Mouse (Mus musculus) mature B cell (primary cell): ENCODE results near the gene Zfp263.

Source experiments
- in situ Hi-C: fragments of 300-500 bp; cut with MboI; formaldehyde crosslinking; loops from 2 replicates; pipeline ENCODE4 v1.14.3; 2019

Gene Zfp263

GRCm38 (mm10) chr16:3743503-3744185 is at the start of gene Zfp263:
Gene Zfp263, plus strand, starts transcription at chr16:3744093.
- in situ Hi-C loops = no loop called here

- in situ Hi-C loops = no loop called here
Observed at GRCm38 (mm10) chr16:3699281-3699680, 44.6 kb upstream of the Zfp263 start.

- in situ Hi-C loops = no loop called here
Observed at GRCm38 (mm10) chr16:3700893-3701292, 43.0 kb upstream of the Zfp263 start.

GRCm38 (mm10) chr16:3706680-3707079 is 37.2 kb upstream of the Zfp263 start:
- in situ Hi-C loops = no loop called here

- in situ Hi-C loops = no loop called here
Observed at GRCm38 (mm10) chr16:3714731-3715130, 29.2 kb upstream of the Zfp263 start.

- in situ Hi-C loops = no loop called here
Observed at GRCm38 (mm10) chr16:3717980-3718379, 25.9 kb upstream of the Zfp263 start, which contains the start of gene Mefv. Gene Mefv, minus strand, starts transcription at chr16:3718097.

- in situ Hi-C loops = no loop called here
Observed at GRCm38 (mm10) chr16:3723231-3723630, 20.7 kb upstream of the Zfp263 start.

- in situ Hi-C loops = no loop called here
Observed at GRCm38 (mm10) chr16:3727980-3728720, 15.7 kb upstream of the Zfp263 start.

- in situ Hi-C loops = no loop called here
Observed at GRCm38 (mm10) chr16:3732612-3733011, 11.3 kb upstream of the Zfp263 start.

- in situ Hi-C loops = no loop called here
Observed at GRCm38 (mm10) chr16:3733198-3733732, 10.6 kb upstream of the Zfp263 start.

- in situ Hi-C loops = no loop called here
Observed at GRCm38 (mm10) chr16:3742466-3742865, 1.4 kb upstream of the Zfp263 start.

- in situ Hi-C loops = no loop called here
Observed at GRCm38 (mm10) chr16:3744186-3744700, 350 bp downstream of the Zfp263 start.

GRCm38 (mm10) chr16:3745656-3746055 is 1.8 kb downstream of the Zfp263 start:
- in situ Hi-C loops = no loop called here

- in situ Hi-C loops = no loop called here
Observed at GRCm38 (mm10) chr16:3748976-3749375, 5.1 kb downstream of the Zfp263 start.

GRCm38 (mm10) chr16:3771603-3772002 is 27.7 kb downstream of the Zfp263 start:
- in situ Hi-C loops = no loop called here

- in situ Hi-C loops = no loop called here
Observed at GRCm38 (mm10) chr16:3776365-3776764, 32.5 kb downstream of the Zfp263 start.

GRCm38 (mm10) chr16:3777986-3778385 is 34.1 kb downstream of the Zfp263 start:
- in situ Hi-C loops = no loop called here

- in situ Hi-C loops = no loop called here
Observed at GRCm38 (mm10) chr16:3781237-3781636, 37.3 kb downstream of the Zfp263 start.

- in situ Hi-C loops = no loop called here
Observed at GRCm38 (mm10) chr16:3788394-3788793, 44.5 kb downstream of the Zfp263 start.
